ENCODE assay signal across 8 mouse cellular contexts in genomic region chr1:105780079-105780456, GRCm38 (mm10). TPM values are rescaled to one million over a fixed set of nuclear protein-coding genes. Genes with fewer than 3 reads are reported as not detected.
A peak's percentile ranks its signal among the peaks of the same experiment; 100 is the strongest.
DNase-seq lines count a peak whose midpoint lies in the region; ATAC-seq lines count a peak whose summit lies in the region.

No protein-coding gene starts in this region.

- ATAC-seq in kidney, embryonic 14.5 days (ENCODE audit: low FRiP score, low TSS enrichment), result no peak
- no peak; the same call in 1 of the 2 replicates for ATAC-seq in hindbrain, embryonic 16.5 days
- ATAC-seq in midbrain, embryonic 16.5 days, result no peak; the same call in 1 of the 2 replicates

- H3K4me2 ChIP-seq in kidney, embryonic 14.5 days (replicated peaks; ENCODE audit: low read depth, low read length), result peak overlapping the region; percentile 71
- peak overlapping the region; percentile 92 for H3K4me2 ChIP-seq in hindbrain, embryonic 16.5 days (ENCODE audit: low read length)
- peak overlapping the region; percentile 95 for H3K4me2 ChIP-seq in midbrain, embryonic 16.5 days (ENCODE audit: low read length)

- no peaks in the 10 kb centered on the region for H3K9me3 ChIP-seq in kidney, embryonic 14.5 days (ENCODE audit: control insufficient read depth, low read length)
- H3K9me3 ChIP-seq in embryonic facial prominence, embryonic 10.5 days, result no peaks in the 10 kb centered on the region
- H3K9me3 ChIP-seq in hindbrain, embryonic 16.5 days (ENCODE audit: control insufficient read depth, low read length), result no peaks in the 10 kb centered on the region
- H3K9me3 ChIP-seq in midbrain, embryonic 16.5 days (replicated peaks; ENCODE audit: control insufficient read depth, low read length, poor library complexity, severe bottlenecking), result no peaks in the 10 kb centered on the region

- WGBS in kidney, embryonic 14.5 days, result 31% methylated on average over 12 of the region's 12 CpGs
- 35% methylated on average over 12 of the region's 12 CpGs for WGBS in embryonic facial prominence, embryonic 10.5 days
- WGBS in hindbrain, embryonic 16.5 days, result 40% methylated on average over 12 of the region's 12 CpGs
- WGBS in midbrain, embryonic 16.5 days, result 38% methylated on average over 12 of the region's 12 CpGs

- no peaks in the 10 kb centered on the region for H3K4me1 ChIP-seq in kidney, embryonic 14.5 days (ENCODE audit: control insufficient read depth, insufficient read depth, low read length)
- peaks cover 10% of the 10 kb centered on the region for H3K4me1 ChIP-seq in embryonic facial prominence, embryonic 10.5 days
- peaks cover 5% of the 10 kb centered on the region; the same call in 1 of the 2 replicates for H3K4me1 ChIP-seq in hindbrain, embryonic 16.5 days (ENCODE audit: control insufficient read depth, insufficient read depth, low read depth, low read length)
- H3K4me1 ChIP-seq in midbrain, embryonic 16.5 days (ENCODE audit: control insufficient read depth, insufficient read depth, low read length), result peaks cover 11% of the 10 kb centered on the region

- H3K9ac ChIP-seq in kidney, embryonic 14.5 days (ENCODE audit: low read depth, low read length), result peak overlapping the region; percentile 53
- peak overlapping the region; percentile 79 for H3K9ac ChIP-seq in hindbrain, embryonic 16.5 days (ENCODE audit: low read depth, low read length)
- peak overlapping the region; percentile 82 for H3K9ac ChIP-seq in midbrain, embryonic 16.5 days (ENCODE audit: low read depth, low read length)

- H3K36me3 ChIP-seq in kidney, embryonic 14.5 days (ENCODE audit: control insufficient read depth, insufficient read depth, low read length), result no peaks in the 10 kb centered on the region
- H3K36me3 ChIP-seq in embryonic facial prominence, embryonic 10.5 days (replicated peaks), result no peaks in the 10 kb centered on the region
- H3K36me3 ChIP-seq in hindbrain, embryonic 16.5 days (ENCODE audit: control insufficient read depth, insufficient read depth, low read length), result no peaks in the 10 kb centered on the region
- H3K36me3 ChIP-seq in midbrain, embryonic 16.5 days (ENCODE audit: control insufficient read depth, insufficient read depth, low read length), result no peaks in the 10 kb centered on the region

- H3K27me3 ChIP-seq in kidney, embryonic 14.5 days (ENCODE audit: control insufficient read depth, insufficient read depth, low read length), result peaks cover 12% of the 10 kb centered on the region; the same call in 1 of the 2 replicates
- peaks cover 67% of the 10 kb centered on the region for H3K27me3 ChIP-seq in embryonic facial prominence, embryonic 10.5 days (replicated peaks; ENCODE audit: low read depth, poor library complexity, severe bottlenecking)
- peaks cover 4% of the 10 kb centered on the region; the same call in 1 of the 2 replicates for H3K27me3 ChIP-seq in hindbrain, embryonic 16.5 days (replicated peaks; ENCODE audit: control insufficient read depth, insufficient read depth, low read length)
- H3K27me3 ChIP-seq in midbrain, embryonic 16.5 days (ENCODE audit: control insufficient read depth, insufficient read depth, low read depth, low read length), result peaks cover 8% of the 10 kb centered on the region

- H3K27ac ChIP-seq in kidney, embryonic 14.5 days (ENCODE audit: low read depth, low read length), result no peak overlapping the region
- no peak overlapping the region for H3K27ac ChIP-seq in embryonic facial prominence, embryonic 10.5 days (replicated peaks)
- H3K27ac ChIP-seq in hindbrain, embryonic 16.5 days (ENCODE audit: low read depth, low read length), result no peak overlapping the region
- no peak overlapping the region for H3K27ac ChIP-seq in midbrain, embryonic 16.5 days (ENCODE audit: low read length)

- DNase-seq in kidney, adult 8-10 months, result no peak
- DNase-seq in embryonic facial prominence, embryonic 10.5 days (ENCODE audit: low spot score), result no peak
- DNase-seq in urinary bladder, adult 18-20 months (ENCODE audit: low spot score in 2 of 2), result no peak
- no peak for DNase-seq in right cerebral cortex, postnatal 25 days
- no peak for DNase-seq in layer of hippocampus, adult 9-11 months

- peak overlapping the region; percentile 45 for H3K4me3 ChIP-seq in kidney, embryonic 14.5 days (ENCODE audit: low read length)
- H3K4me3 ChIP-seq in embryonic facial prominence, embryonic 10.5 days, result peak overlapping the region; percentile 69
- peak overlapping the region; percentile 68 for H3K4me3 ChIP-seq in hindbrain, embryonic 16.5 days (ENCODE audit: low read length)
- peak overlapping the region; percentile 72 for H3K4me3 ChIP-seq in midbrain, embryonic 16.5 days (ENCODE audit: low read depth, low read length)

RNA-seq across cellular contexts. Expression of gene Tnfrsf11a, which starts 0.5 kb away (rescaled TPM):
- 0.88 and 1.4 TPM in 2 replicates for polyA plus RNA-seq in kidney, embryonic 14.5 days (2014; fragmentation: Nextera tagmentation; extraction: Ambion mirVana)
- polyA plus RNA-seq in embryonic facial prominence, embryonic 10.5 days (2016; fragmentation: Nextera tagmentation; extraction: Ambion mirVana), result 0.40 and 0.49 TPM in 2 replicates
- 0.61 and 0.75 TPM in 2 replicates for polyA plus RNA-seq in hindbrain, embryonic 16.5 days (2015; fragmentation: Nextera tagmentation; extraction: Ambion mirVana)
- polyA plus RNA-seq in midbrain, embryonic 16.5 days (2015; fragmentation: Nextera tagmentation; extraction: Ambion mirVana), result 0.41 and 0.43 TPM in 2 replicates
